Comparison of ENCODE assay signal across 29 mouse cellular contexts in the genomic region with DNA sequence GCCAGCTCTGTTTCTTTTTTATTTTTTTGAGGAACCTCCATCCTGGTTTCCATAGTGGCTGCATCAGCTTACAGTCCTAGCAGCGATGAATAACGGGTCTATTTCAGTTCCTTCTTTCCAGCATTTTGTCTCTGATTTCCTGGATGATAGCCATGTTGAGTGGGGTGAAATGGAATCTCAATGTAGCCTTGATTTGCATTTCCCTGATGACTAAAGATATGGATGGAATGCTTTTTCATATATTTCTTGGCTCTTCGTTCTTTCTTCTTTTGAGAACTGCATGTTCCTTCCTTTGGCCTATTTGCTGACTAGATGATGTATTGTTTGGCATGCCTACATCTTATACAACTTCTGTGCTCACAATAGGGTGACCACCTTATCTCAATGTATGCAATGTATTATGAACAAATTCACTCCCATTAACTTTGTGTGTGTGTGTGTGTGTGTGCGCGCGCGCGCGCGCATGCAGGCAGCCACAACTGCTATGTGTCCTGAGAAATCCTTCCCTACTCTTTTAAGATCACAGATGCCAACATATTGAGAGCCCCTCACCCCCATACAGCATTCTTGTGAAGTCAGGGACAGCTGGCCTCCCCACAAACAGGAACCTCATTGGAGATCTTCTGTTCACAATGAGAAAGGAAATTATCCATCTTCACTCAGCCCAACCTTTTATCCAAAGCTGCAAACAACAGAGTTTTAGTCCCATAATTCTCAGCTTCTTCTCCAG. TPM values are rescaled to one million over a fixed set of nuclear protein-coding genes. Genes with fewer than 3 reads are reported as not detected.
DNase-seq lines count a peak whose midpoint lies in the region; ATAC-seq lines count a peak whose summit lies in the region.
"Had no signal": no experiment of that assay in that cellular context is flagged by ENCODE, and none has a peak within 500 bp of the region (broad histone marks: within the 10 kb centered on the region; RNA-seq: fewer than 3 reads in every experiment).

No protein-coding gene starts in this region.

- H3K27me3 ChIP-seq in embryonic facial prominence, embryonic 13.5 days: no peaks in the 10 kb centered on the region
- no peaks in the 10 kb centered on the region for H3K27me3 ChIP-seq in embryonic facial prominence, embryonic 10.5 days (replicated peaks; ENCODE audit: low read depth, poor library complexity, severe bottlenecking)
- H3K27me3 ChIP-seq in embryonic facial prominence, embryonic 15.5 days: no peaks in the 10 kb centered on the region

- 0 out of 2 replicates have a peak overlapping the region, but pooled peaks have one; percentile 16 for H3K27ac ChIP-seq in embryonic facial prominence, embryonic 13.5 days
- H3K27ac ChIP-seq in embryonic facial prominence, embryonic 10.5 days (replicated peaks): no peak overlapping the region
- H3K27ac ChIP-seq in embryonic facial prominence, embryonic 15.5 days (replicated peaks): peak overlapping the region; percentile 51; the same call in 1 of the 2 replicates
- H3K27ac ChIP-seq: hindbrain, embryonic 10.5 days; hindbrain, postnatal 0 days; midbrain, embryonic 10.5 days had no signal

- no peaks in the 10 kb centered on the region for H3K9me3 ChIP-seq in embryonic facial prominence, embryonic 13.5 days
- H3K9me3 ChIP-seq in embryonic facial prominence, embryonic 10.5 days: peaks cover 5% of the 10 kb centered on the region; the same call in 1 of the 2 replicates
- H3K9me3 ChIP-seq in embryonic facial prominence, embryonic 15.5 days (replicated peaks): no peaks in the 10 kb centered on the region
- H3K9me3 ChIP-seq: midbrain, embryonic 10.5 days had no signal

- no peak overlapping the region for H3K4me2 ChIP-seq in embryonic facial prominence, embryonic 13.5 days
- H3K4me2 ChIP-seq in embryonic facial prominence, embryonic 15.5 days (replicated peaks): no peak overlapping the region
- H3K4me2 ChIP-seq: heart, embryonic 11.5 days; liver, embryonic 11.5 days had no signal

- no peak for ATAC-seq in embryonic facial prominence, embryonic 13.5 days (ENCODE audit: insufficient number of reproducible peaks, insufficient read depth, low FRiP score, low TSS enrichment, low read depth)
- ATAC-seq in embryonic facial prominence, embryonic 15.5 days (ENCODE audit: insufficient number of reproducible peaks, low FRiP score, low TSS enrichment, low read depth): no peak
- ATAC-seq: CD4-positive, CD25-positive, alpha-beta regulatory T cell, adult 4 months; forebrain, embryonic 14.5 days; hindbrain, postnatal 0 days; liver, postnatal 0 days had no signal

- H3K36me3 ChIP-seq in embryonic facial prominence, embryonic 13.5 days: no peaks in the 10 kb centered on the region
- H3K36me3 ChIP-seq in embryonic facial prominence, embryonic 10.5 days (replicated peaks): no peaks in the 10 kb centered on the region
- H3K36me3 ChIP-seq in embryonic facial prominence, embryonic 15.5 days: no peaks in the 10 kb centered on the region
- H3K36me3 ChIP-seq: hindbrain, embryonic 10.5 days; midbrain, embryonic 10.5 days had no signal

- no peak overlapping the region for H3K9ac ChIP-seq in embryonic facial prominence, embryonic 13.5 days
- H3K9ac ChIP-seq in embryonic facial prominence, embryonic 15.5 days: no peak overlapping the region
- H3K9ac ChIP-seq: liver, postnatal 0 days had no signal

- WGBS in embryonic facial prominence, embryonic 13.5 days: 83% methylated on average over 10 of the region's 10 CpGs
- WGBS in embryonic facial prominence, embryonic 10.5 days: 94% methylated on average over 10 of the region's 10 CpGs
- 80% methylated on average over 10 of the region's 10 CpGs for WGBS in embryonic facial prominence, embryonic 15.5 days

- peaks cover 2% of the 10 kb centered on the region; the same call in 1 of the 2 replicates for H3K4me1 ChIP-seq in embryonic facial prominence, embryonic 13.5 days
- H3K4me1 ChIP-seq in embryonic facial prominence, embryonic 10.5 days: no peaks in the 10 kb centered on the region
- H3K4me1 ChIP-seq in embryonic facial prominence, embryonic 15.5 days: no peaks in the 10 kb centered on the region
- H3K4me1 ChIP-seq: hindbrain, embryonic 10.5 days; midbrain, embryonic 10.5 days had no signal

- no peak for DNase-seq in embryonic facial prominence, embryonic 10.5 days (ENCODE audit: low spot score)
- DNase-seq in layer of hippocampus, adult 9-11 months: peak; percentile 53
- no peak for DNase-seq in layer of hippocampus, adult 11-12 months (ENCODE audit: low spot score)
- DNase-seq in 3T3-L1 (ENCODE audit: low read depth, low spot score): peak; percentile 69
- DNase-seq in cerebellum, postnatal 10 days: no peak
- no peak for DNase-seq in cerebellum, adult 18-20 months
- DNase-seq: cerebellum, adult 11-12 months; cerebellum, postnatal 25 days; gastrocnemius, postnatal 10 days; heart, adult 11 months; kidney, adult 11 months; layer of hippocampus, postnatal 36 days; liver, postnatal 0 days; lung, postnatal 10 days had no signal

- no peak overlapping the region for H3K4me3 ChIP-seq in embryonic facial prominence, embryonic 13.5 days
- no peak overlapping the region for H3K4me3 ChIP-seq in embryonic facial prominence, embryonic 10.5 days
- H3K4me3 ChIP-seq in embryonic facial prominence, embryonic 15.5 days (replicated peaks): no peak overlapping the region
- H3K4me3 ChIP-seq: erythroblast, embryonic 14.5 days; hindbrain, embryonic 10.5 days; midbrain, embryonic 10.5 days had no signal

RNA-seq across cellular contexts. Expression of a gene that starts 33.3 kb away (rescaled TPM):
- polyA plus RNA-seq in embryonic facial prominence, embryonic 13.5 days (2015; fragmentation: Nextera tagmentation; extraction: Ambion mirVana): 0.46 and 0.67 TPM in 2 replicates
- 0.29 TPM in 1 of 2 replicates, not detected in the other for polyA plus RNA-seq in embryonic facial prominence, embryonic 10.5 days (2016; fragmentation: Nextera tagmentation; extraction: Ambion mirVana)
- 5.1 and 7.3 TPM in 2 replicates for polyA plus RNA-seq in embryonic facial prominence, embryonic 15.5 days (2015; fragmentation: Nextera tagmentation; extraction: Ambion mirVana)
- polyA plus RNA-seq: CD4-positive, CD25-positive, alpha-beta regulatory T cell, adult 4 months; erythroblast, embryonic 14.5 days; hindbrain, embryonic 10.5 days; liver, embryonic 11.5 days; liver, postnatal 0 days; midbrain, embryonic 10.5 days; urinary bladder, adult 2 months had no signal

RNA-seq across cellular contexts. Expression of a gene that starts 45.1 kb away (rescaled TPM):
- not detected in 2 replicates for polyA plus RNA-seq in embryonic facial prominence, embryonic 13.5 days (2015; fragmentation: Nextera tagmentation; extraction: Ambion mirVana)
- not detected in 2 replicates for polyA plus RNA-seq in embryonic facial prominence, embryonic 10.5 days (2016; fragmentation: Nextera tagmentation; extraction: Ambion mirVana)
- 0.17 and 0.81 TPM in 2 replicates for polyA plus RNA-seq in embryonic facial prominence, embryonic 15.5 days (2015; fragmentation: Nextera tagmentation; extraction: Ambion mirVana)
- polyA plus RNA-seq: CD4-positive, CD25-positive, alpha-beta regulatory T cell, adult 4 months; erythroblast, embryonic 14.5 days; forebrain, embryonic 14.5 days; heart, embryonic 11.5 days; heart, postnatal 0 days; hindbrain, embryonic 10.5 days; kidney, embryonic 16.5 days; liver, embryonic 11.5 days; midbrain, embryonic 10.5 days; midbrain, postnatal 0 days; neural tube, embryonic 14.5 days had no signal

Comparison
In these comparisons a context has a peak if more than half of its experiments do, and no peak if none do; other contexts are left out.
1. DNase-seq: peak in layer of hippocampus, adult 9-11 months (single experiment) and 3T3-L1 (single experiment); none in embryonic facial prominence, embryonic 10.5 days (single experiment), layer of hippocampus, adult 11-12 months (single experiment), cerebellum, postnatal 10 days (0 of 2) and cerebellum, adult 18-20 months (0 of 2).